Mouse (Mus musculus) bone marrow macrophage, adult 2 months (primary cell): Measurements from ENCODE around the gene Eif2b1.

Experiments
- CTCF ChIP-seq: IDR thresholded peaks from 2 replicates; pipeline ENCODE4 v1.5.1; 2012; ENCODE audit warnings: low read depth, mild to moderate bottlenecking, low read length, moderate library complexity
- POLR2A ChIP-seq: IDR thresholded peaks from 2 replicates; pipeline ENCODE4 v1.6.1; 2012; ENCODE audit warnings: mild to moderate bottlenecking, low read depth, low read length, borderline replicate concordance

- TF ChIP-seq CTCF: no peak
- TF ChIP-seq POLR2A: no peak
Measured at GRCm38 (mm10) chr5:124592768-124593167, 13.8 kb upstream of the Eif2b1 start.
